Mouse (Mus musculus): Measurements from ENCODE around the gene Map4k4. TPM values are rescaled to one million over a fixed set of nuclear protein-coding genes. Genes with fewer than 3 reads are reported as not detected.

The Map4k4 gene
- total and polyA plus RNA-seq, 3 experiments = 0.04 to 0.21 TPM; not detected in 1

- no peaks in the 10 kb centered on the region for H3K27me3 ChIP-seq (ENCODE audit: control insufficient read depth in 1 of 2, insufficient read depth in 2 of 2, low read length in 2 of 2)
- H3K27ac ChIP-seq (ENCODE audit: control insufficient read depth, low read depth, low read length) = no peak overlapping the region
- no peaks in the 10 kb centered on the region for H3K9me3 ChIP-seq (replicated peaks; ENCODE audit: insufficient read depth, low read length)
- no peak overlapping the region for H3K9ac ChIP-seq (ENCODE audit: control insufficient read depth, low read depth, low read length, poor library complexity, severe bottlenecking)
- no peak for DNase-seq (ENCODE audit: low read depth, low spot score)
- H3K36me3 ChIP-seq (ENCODE audit: control insufficient read depth in 1 of 2, insufficient read depth in 2 of 2, low read length in 2 of 2) = no peaks in the 10 kb centered on the region
- H3K4me1 ChIP-seq (ENCODE audit: control insufficient read depth in 1 of 2, insufficient read depth in 2 of 2, low read length in 2 of 2) = no peaks in the 10 kb centered on the region
- H3K79me2 ChIP-seq (ENCODE audit: control insufficient read depth, insufficient read depth, low read length, poor library complexity) = no peaks in the 10 kb centered on the region
- H3K4me3 ChIP-seq (ENCODE audit: control insufficient read depth in 1 of 2, insufficient read depth in 1 of 2, low read depth in 2 of 2, low read length in 2 of 2) = no peak overlapping the region
- no peak for TF ChIP-seq BHLHE40 (IDR thresholded peaks at IDR 0.05; ENCODE audit: borderline replicate concordance, low read depth, low read length)
- no peak for TF ChIP-seq GABPA (IDR thresholded peaks at IDR 0.05; ENCODE audit: low read depth, low read length)
- TF ChIP-seq USF2 (IDR thresholded peaks at IDR 0.05; ENCODE audit: borderline replicate concordance in 1 of 2, insufficient read depth in 1 of 2, low read depth in 1 of 2, low read length in 2 of 2) = no peak
Observed at GRCm38 (mm10) chr1:39856795-39857447, 43.8 kb upstream of the Map4k4 start.

- Histone ChIP-seq H3K79me2 (ENCODE audit: control insufficient read depth, insufficient read depth, low read length, poor library complexity) (no peaks in the 10 kb centered on the region), H3K27ac (ENCODE audit: control insufficient read depth, low read depth, low read length) (no peak overlapping the region), H3K9ac (ENCODE audit: control insufficient read depth, low read depth, low read length, poor library complexity, severe bottlenecking) (no peak overlapping the region), H3K9me3 (replicated peaks; ENCODE audit: insufficient read depth, low read length) (no peaks in the 10 kb centered on the region), H3K4me1 (ENCODE audit: control insufficient read depth in 1 of 2, insufficient read depth in 2 of 2, low read length in 2 of 2) (no peaks in the 10 kb centered on the region), H3K36me3 (ENCODE audit: control insufficient read depth in 1 of 2, insufficient read depth in 2 of 2, low read length in 2 of 2) (no peaks in the 10 kb centered on the region), H3K27me3 (ENCODE audit: control insufficient read depth in 1 of 2, insufficient read depth in 2 of 2, low read length in 2 of 2) (no peaks in the 10 kb centered on the region), H3K4me3 (ENCODE audit: control insufficient read depth in 1 of 2, insufficient read depth in 1 of 2, low read depth in 2 of 2, low read length in 2 of 2) (no peak overlapping the region)
- TF ChIP-seq SIN3A (IDR thresholded peaks at IDR 0.05; ENCODE audit: low read length) (no peak), USF2 (IDR thresholded peaks at IDR 0.05; ENCODE audit: borderline replicate concordance in 1 of 2, insufficient read depth in 1 of 2, low read depth in 1 of 2, low read length in 2 of 2) (no peak), MAX (IDR thresholded peaks at IDR 0.05; ENCODE audit: low read length) (no peak), ZNF384 (IDR thresholded peaks at IDR 0.05; ENCODE audit: low read depth, low read length) (no peak)
- DNase-seq (ENCODE audit: low read depth, low spot score) = no peak
Observed at GRCm38 (mm10) chr1:39857448-39857820, 43.3 kb upstream of the Map4k4 start.

- Histone ChIP-seq H3K27me3 (ENCODE audit: control insufficient read depth in 1 of 2, insufficient read depth in 2 of 2, low read length in 2 of 2) (no peaks in the 10 kb centered on the region), H3K9me3 (replicated peaks; ENCODE audit: insufficient read depth, low read length) (no peaks in the 10 kb centered on the region), H3K4me1 (ENCODE audit: control insufficient read depth in 1 of 2, insufficient read depth in 2 of 2, low read length in 2 of 2) (no peaks in the 10 kb centered on the region), H3K27ac (ENCODE audit: control insufficient read depth, low read depth, low read length) (no peak overlapping the region), H3K79me2 (ENCODE audit: control insufficient read depth, insufficient read depth, low read length, poor library complexity) (no peaks in the 10 kb centered on the region), H3K9ac (ENCODE audit: control insufficient read depth, low read depth, low read length, poor library complexity, severe bottlenecking) (no peak overlapping the region), H3K36me3 (ENCODE audit: control insufficient read depth in 1 of 2, insufficient read depth in 2 of 2, low read length in 2 of 2) (no peaks in the 10 kb centered on the region), H3K4me3 (ENCODE audit: control insufficient read depth in 1 of 2, insufficient read depth in 1 of 2, low read depth in 2 of 2, low read length in 2 of 2) (no peak overlapping the region)
- TF ChIP-seq POLR2AphosphoS5 (IDR thresholded peaks at IDR 0.05; ENCODE audit: borderline replicate concordance, low read depth, low read length) (no peak), POLR2AphosphoS2 (IDR thresholded peaks at IDR 0.05; ENCODE audit: low read length) (no peak), MEF2A (IDR thresholded peaks at IDR 0.05; ENCODE audit: extremely low read depth, insufficient replicate concordance, low read depth, low read length, poor library complexity, severe bottlenecking) (no peak), RCOR1 (IDR thresholded peaks at IDR 0.05; ENCODE audit: low read depth, low read length) (no peak), MAX (IDR thresholded peaks at IDR 0.05; ENCODE audit: low read length) (no peak), RAD21 (IDR thresholded peaks at IDR 0.05; ENCODE audit: low read depth, low read length) (no peak), ZMIZ1 (IDR thresholded peaks at IDR 0.05; ENCODE audit: low read depth, low read length) (no peak), JUND (IDR thresholded peaks at IDR 0.05; ENCODE audit: low read depth, low read length) (no peak), E2F4 (IDR thresholded peaks at IDR 0.05; ENCODE audit: borderline replicate concordance, low read depth, low read length) (no peak), SMC3 (IDR thresholded peaks at IDR 0.05; ENCODE audit: low read depth, low read length) (no peak), CHD2 (IDR thresholded peaks at IDR 0.05; ENCODE audit: low read length) (no peak), CTCF (IDR thresholded peaks at IDR 0.05 in 2 of 3, conservative IDR thresholded peaks at IDR 0.05 in 1 of 3; ENCODE audit: control insufficient read depth in 1 of 3, insufficient read depth in 1 of 3, low read depth in 2 of 3, low read length in 3 of 3, poor library complexity in 1 of 3, severe bottlenecking in 1 of 3) (no peak), USF1 (IDR thresholded peaks at IDR 0.05; ENCODE audit: low read depth, low read length) (no peak), KAT2A (conservative IDR thresholded peaks at IDR 0.05; ENCODE audit: low read depth, low read length) (no peak), MYB (IDR thresholded peaks at IDR 0.05; ENCODE audit: low read depth, low read length) (no peak), ZNF384 (IDR thresholded peaks at IDR 0.05; ENCODE audit: low read depth, low read length) (no peak)
- DNase-seq (ENCODE audit: low read depth, low spot score) = no peak
Observed at GRCm38 (mm10) chr1:39859213-39859612, 41.5 kb upstream of the Map4k4 start.

All from MEL (cell line).